Mouse (Mus musculus): Measurements from ENCODE around the gene Dctn1. TPM values are rescaled to one million over a fixed set of nuclear protein-coding genes. Genes with fewer than 3 reads are reported as not detected.

Gene Dctn1
- polyA plus RNA-seq, 1 experiment from 2014 or later, result 125 TPM

DNA sequence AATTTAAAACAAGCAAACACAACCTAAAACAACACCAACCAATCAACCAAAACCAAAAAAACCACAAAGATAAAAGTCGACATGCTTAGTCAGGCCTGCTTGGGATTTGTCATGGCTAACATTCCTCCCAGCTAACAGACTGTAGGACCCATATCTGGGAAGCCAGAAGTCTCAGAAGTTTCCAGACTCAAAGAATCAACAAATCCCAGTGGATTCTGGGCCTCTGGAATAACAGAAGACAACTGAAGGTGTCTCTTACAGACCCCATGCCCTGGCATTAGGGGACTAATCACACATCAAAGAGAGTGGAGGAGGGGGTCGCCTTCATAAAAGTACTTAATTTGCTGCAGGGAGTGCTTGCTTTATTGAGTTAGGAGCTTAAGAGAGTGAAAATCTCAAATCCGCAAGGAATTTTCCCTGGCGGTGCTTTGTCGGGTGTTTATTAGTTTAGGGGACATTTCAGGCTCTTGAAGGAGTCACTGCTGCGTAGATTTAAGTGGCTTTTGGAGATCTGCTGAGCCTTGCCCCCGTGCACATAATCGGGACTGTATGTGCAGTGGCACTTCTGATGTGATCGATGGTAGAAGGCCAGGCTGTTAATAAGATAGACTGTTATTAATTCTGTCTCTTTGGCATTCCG lies 78.8 kb downstream of the Dctn1 start:
- no peaks in the 10 kb centered on the region for H3K36me3 ChIP-seq (ENCODE audit: control insufficient read depth, insufficient read depth, low read length)
- no peaks in the 10 kb centered on the region for H3K27me3 ChIP-seq (ENCODE audit: control insufficient read depth, insufficient read depth, low read length)
- no peak overlapping the region for H3K4me3 ChIP-seq (ENCODE audit: low read depth, low read length)
- H3K4me1 ChIP-seq (ENCODE audit: control insufficient read depth, insufficient read depth, low read length), result no peaks in the 10 kb centered on the region
- ATAC-seq (ENCODE audit: insufficient read depth, low FRiP score, low TSS enrichment) (no peak), DNase-seq (ENCODE audit: low spot score) (no peak)
- no peak overlapping the region for H3K27ac ChIP-seq (ENCODE audit: low read depth, low read length)
- 58% methylated on average over 10 of the region's 10 CpGs for WGBS
- no peaks in the 10 kb centered on the region for H3K9me3 ChIP-seq (ENCODE audit: control insufficient read depth, low read length)
- H3K9ac ChIP-seq (ENCODE audit: low read length), result no peak overlapping the region
- H3K4me2 ChIP-seq (ENCODE audit: low read depth), result no peak overlapping the region

GRCm38 (mm10) chr6:83245134-83245533 lies 79.4 kb downstream of the Dctn1 start:
- no peaks in the 10 kb centered on the region for H3K27me3 ChIP-seq (ENCODE audit: control insufficient read depth, insufficient read depth, low read length)
- DNase-seq (ENCODE audit: low spot score), result no peak
- 91% methylated on average over 6 of the region's 6 CpGs for WGBS
- no peak for ATAC-seq (ENCODE audit: insufficient read depth, low FRiP score, low TSS enrichment)
- no peak overlapping the region for H3K9ac ChIP-seq (ENCODE audit: low read length)
- H3K4me2 ChIP-seq (ENCODE audit: low read depth), result no peak overlapping the region
- H3K36me3 ChIP-seq (ENCODE audit: control insufficient read depth, insufficient read depth, low read length), result no peaks in the 10 kb centered on the region
- H3K4me3 ChIP-seq (ENCODE audit: low read depth, low read length), result no peak overlapping the region
- H3K4me1 ChIP-seq (ENCODE audit: control insufficient read depth, insufficient read depth, low read length), result no peaks in the 10 kb centered on the region
- no peaks in the 10 kb centered on the region for H3K9me3 ChIP-seq (ENCODE audit: control insufficient read depth, low read length)
- H3K27ac ChIP-seq (ENCODE audit: low read depth, low read length), result no peak overlapping the region

DNA sequence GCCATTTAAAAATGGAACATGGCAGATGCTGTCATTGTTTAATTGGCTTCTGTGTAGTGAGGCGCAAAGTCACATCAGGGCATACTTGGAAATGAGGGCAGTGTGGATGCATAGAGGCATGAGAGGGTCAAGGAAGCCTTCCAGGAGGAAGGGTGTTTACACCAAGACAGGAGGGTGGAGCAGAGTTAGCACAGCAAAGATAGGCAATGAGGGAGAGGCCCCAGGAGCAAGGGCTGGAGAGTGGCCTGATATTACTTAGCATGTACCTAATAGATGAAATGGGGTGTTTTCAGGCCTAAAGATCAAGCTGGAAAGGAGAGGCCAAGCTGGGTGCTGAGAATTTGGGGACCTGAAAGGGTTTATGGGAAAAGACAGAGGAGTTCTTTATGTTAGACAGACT lies 80.3 kb downstream of the Dctn1 start:
- ATAC-seq (ENCODE audit: insufficient read depth, low FRiP score, low TSS enrichment) (no peak), DNase-seq (ENCODE audit: low spot score) (no peak)
- Histone ChIP-seq H3K27ac (ENCODE audit: low read depth, low read length) (no peak overlapping the region), H3K4me3 (ENCODE audit: low read depth, low read length) (no peak overlapping the region), H3K9ac (ENCODE audit: low read length) (no peak overlapping the region), H3K4me2 (ENCODE audit: low read depth) (no peak overlapping the region), H3K9me3 (ENCODE audit: control insufficient read depth, low read length) (no peaks in the 10 kb centered on the region), H3K36me3 (ENCODE audit: control insufficient read depth, insufficient read depth, low read length) (no peaks in the 10 kb centered on the region), H3K27me3 (ENCODE audit: control insufficient read depth, insufficient read depth, low read length) (no peaks in the 10 kb centered on the region), H3K4me1 (ENCODE audit: control insufficient read depth, insufficient read depth, low read length) (no peaks in the 10 kb centered on the region)
- WGBS, result 89% methylated on average over 1 of the region's 1 CpGs

GRCm38 (mm10) chr6:83246750-83247149 lies 81.0 kb downstream of the Dctn1 start:
- Histone ChIP-seq H3K36me3 (ENCODE audit: control insufficient read depth, insufficient read depth, low read length) (no peaks in the 10 kb centered on the region), H3K4me2 (ENCODE audit: low read depth) (no peak overlapping the region), H3K9ac (ENCODE audit: low read length) (no peak overlapping the region), H3K27me3 (ENCODE audit: control insufficient read depth, insufficient read depth, low read length) (no peaks in the 10 kb centered on the region), H3K4me1 (ENCODE audit: control insufficient read depth, insufficient read depth, low read length) (no peaks in the 10 kb centered on the region), H3K27ac (ENCODE audit: low read depth, low read length) (no peak overlapping the region), H3K9me3 (ENCODE audit: control insufficient read depth, low read length) (no peaks in the 10 kb centered on the region), H3K4me3 (ENCODE audit: low read depth, low read length) (no peak overlapping the region)
- DNase-seq (ENCODE audit: low spot score), result no peak
- no peak for ATAC-seq (ENCODE audit: insufficient read depth, low FRiP score, low TSS enrichment)
- 93% methylated on average over 4 of the region's 4 CpGs for WGBS

DNA sequence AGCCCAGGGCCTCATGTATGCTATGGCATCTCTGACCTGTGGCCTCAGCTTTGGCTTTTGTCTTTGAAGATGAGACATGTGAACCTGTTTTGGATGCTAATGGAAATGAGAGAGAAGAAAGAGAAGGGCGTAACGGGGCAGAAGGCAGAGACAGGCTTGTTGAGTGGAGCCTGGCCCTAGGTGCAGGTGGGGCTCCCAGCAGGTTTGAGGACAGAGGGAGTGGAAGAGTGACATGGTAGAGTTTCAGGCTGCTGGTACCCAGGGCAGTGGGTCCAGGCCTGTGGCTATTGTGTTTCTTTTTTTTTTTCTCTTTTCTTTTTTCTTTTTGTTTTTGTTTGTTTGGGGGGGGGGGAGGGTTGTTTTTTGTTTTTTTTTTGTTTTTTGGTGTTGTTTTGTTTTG lies 81.4 kb downstream of the Dctn1 start:
- Histone ChIP-seq H3K4me1 (ENCODE audit: control insufficient read depth, insufficient read depth, low read length) (no peaks in the 10 kb centered on the region), H3K36me3 (ENCODE audit: control insufficient read depth, insufficient read depth, low read length) (no peaks in the 10 kb centered on the region), H3K27me3 (ENCODE audit: control insufficient read depth, insufficient read depth, low read length) (no peaks in the 10 kb centered on the region), H3K9me3 (ENCODE audit: control insufficient read depth, low read length) (no peaks in the 10 kb centered on the region), H3K27ac (ENCODE audit: low read depth, low read length) (no peak overlapping the region), H3K4me2 (ENCODE audit: low read depth) (no peak overlapping the region), H3K9ac (ENCODE audit: low read length) (no peak overlapping the region), H3K4me3 (ENCODE audit: low read depth, low read length) (no peak overlapping the region)
- no peak for ATAC-seq (ENCODE audit: insufficient read depth, low FRiP score, low TSS enrichment)
- WGBS, result 91% methylated on average over 2 of the region's 2 CpGs
- no peak for DNase-seq (ENCODE audit: low spot score)

Other genes with a start within 250 kb of the Dctn1 start
- gene Sema4f, start 226.2 kb upstream of the Dctn1 start, polyA plus RNA-seq (2014; fragmentation: Nextera tagmentation; extraction: Ambion mirVana), result 3.0 and 3.4 TPM in 2 replicates
- gene M1ap, start 219.0 kb upstream of the Dctn1 start, polyA plus RNA-seq (2014; fragmentation: Nextera tagmentation; extraction: Ambion mirVana), result 0.26 TPM in 1 of 2 replicates, not detected in the other
- gene Dok1, start 132.4 kb upstream of the Dctn1 start, polyA plus RNA-seq (2014; fragmentation: Nextera tagmentation; extraction: Ambion mirVana), result 5.6 and 7.1 TPM in 2 replicates
- 6.7 and 9.2 TPM in 2 replicates for gene Loxl3, start 131.7 kb upstream of the Dctn1 start, polyA plus RNA-seq (2014; fragmentation: Nextera tagmentation; extraction: Ambion mirVana)
- gene Aup1, start 111.4 kb upstream of the Dctn1 start, polyA plus RNA-seq (2014; fragmentation: Nextera tagmentation; extraction: Ambion mirVana), result 122 TPM in 2 replicates
- 33.2 and 34.1 TPM in 2 replicates for gene Htra2, start 110.6 kb upstream of the Dctn1 start, polyA plus RNA-seq (2014; fragmentation: Nextera tagmentation; extraction: Ambion mirVana)
- 1.4 and 1.6 TPM in 2 replicates for gene Dqx1, start 108.1 kb upstream of the Dctn1 start, polyA plus RNA-seq (2014; fragmentation: Nextera tagmentation; extraction: Ambion mirVana)
- 21.2 and 30.4 TPM in 2 replicates for gene Tlx2, start 95.6 kb upstream of the Dctn1 start, polyA plus RNA-seq (2014; fragmentation: Nextera tagmentation; extraction: Ambion mirVana)
- 41.8 and 42.0 TPM in 2 replicates for gene Pcgf1, start 88.1 kb upstream of the Dctn1 start, polyA plus RNA-seq (2014; fragmentation: Nextera tagmentation; extraction: Ambion mirVana)
- gene Lbx2, start 79.6 kb upstream of the Dctn1 start, polyA plus RNA-seq (2014; fragmentation: Nextera tagmentation; extraction: Ambion mirVana), result 2.5 and 2.7 TPM in 2 replicates
- 3.3 and 3.5 TPM in 2 replicates for gene Ccdc142, start 64.3 kb upstream of the Dctn1 start, polyA plus RNA-seq (2014; fragmentation: Nextera tagmentation; extraction: Ambion mirVana)
- 2.1 and 2.7 TPM in 2 replicates for gene Gm42688, start 64.3 kb upstream of the Dctn1 start, polyA plus RNA-seq (2014; fragmentation: Nextera tagmentation; extraction: Ambion mirVana)
- 118 and 123 TPM in 2 replicates for gene Mrpl53, start 56.9 kb upstream of the Dctn1 start, polyA plus RNA-seq (2014; fragmentation: Nextera tagmentation; extraction: Ambion mirVana)
- gene Mogs, start 50.4 kb upstream of the Dctn1 start, polyA plus RNA-seq (2014; fragmentation: Nextera tagmentation; extraction: Ambion mirVana), result 30.5 and 31.9 TPM in 2 replicates
- 169 and 177 TPM in 2 replicates for gene Wbp1, start 44.4 kb upstream of the Dctn1 start, polyA plus RNA-seq (2014; fragmentation: Nextera tagmentation; extraction: Ambion mirVana)
- gene Ino80b, start 40.5 kb upstream of the Dctn1 start, polyA plus RNA-seq (2014; fragmentation: Nextera tagmentation; extraction: Ambion mirVana), result 19.8 and 23.4 TPM in 2 replicates
- 20.6 and 22.1 TPM in 2 replicates for gene Rtkn, start 30.5 kb upstream of the Dctn1 start, polyA plus RNA-seq (2014; fragmentation: Nextera tagmentation; extraction: Ambion mirVana)
- 12.2 and 14.5 TPM in 2 replicates for gene Wdr54, start 9.5 kb upstream of the Dctn1 start, polyA plus RNA-seq (2014; fragmentation: Nextera tagmentation; extraction: Ambion mirVana)
- gene 1700003E16Rik, start 9.5 kb upstream of the Dctn1 start, polyA plus RNA-seq (2014; fragmentation: Nextera tagmentation; extraction: Ambion mirVana), result 1.4 and 1.5 TPM in 2 replicates
- gene Slc4a5, start 53.9 kb downstream of the Dctn1 start, polyA plus RNA-seq (2014; fragmentation: Nextera tagmentation; extraction: Ambion mirVana), result 0.28 and 0.77 TPM in 2 replicates
- gene Mthfd2, start 160.0 kb downstream of the Dctn1 start, polyA plus RNA-seq (2014; fragmentation: Nextera tagmentation; extraction: Ambion mirVana), result 43.1 and 45.7 TPM in 2 replicates
- 69.5 and 72.3 TPM in 2 replicates for gene Mob1a, start 160.1 kb downstream of the Dctn1 start, polyA plus RNA-seq (2014; fragmentation: Nextera tagmentation; extraction: Ambion mirVana)
- 106 and 115 TPM in 2 replicates for gene Bola3, start 183.2 kb downstream of the Dctn1 start, polyA plus RNA-seq (2014; fragmentation: Nextera tagmentation; extraction: Ambion mirVana)